Mouse (Mus musculus) left cerebral cortex, postnatal 4 days (tissue): ENCODE measurements at regions not wholly inside any gene's neighbourhood (a gene's known extent, or its start where the extent isn't known, plus 50 kb on each side); places are given as distances from the start of the nearest gene placed in this dataset. TPM values are rescaled to one million over a fixed set of nuclear protein-coding genes. Genes with fewer than 3 reads are reported as not detected.

Source experiments
- microRNA-seq: library from miRNA; unstranded; fragments of <30 nt; microRNA quantifications from one replicate; pipeline ENCODE4 v1.2.0, GENCODE M21; 2022

Small RNA genes lying in the stretch of these regions (microRNA-seq; reads per million reads assigned to microRNA genes)
- gene Gm23243 = not detected
